Mouse (Mus musculus) liver, postnatal 0 days (tissue): ENCODE data around the gene Ass1. TPM values are rescaled to one million over a fixed set of nuclear protein-coding genes. Genes with fewer than 3 reads are reported as not detected.
A peak's percentile ranks its signal among the peaks of the same experiment; 100 is the strongest.

Experiments
- ATAC-seq: fragments of 200-750 bp; cut with Nextera tagmentation; 2 replicates; pipeline ENCODE4 v1.8.0; 2017; ENCODE audit warnings: mild to moderate bottlenecking, moderate library complexity
- DNase-seq: peaks from one replicate; pipeline ENCODE4 v3.0.0-alpha.2; 2016
- H3K27ac ChIP-seq: fragments of 300-500 bp; sonication (generic); 2 replicates; pipeline ENCODE4 v1.5.1; 2014; ENCODE audit warnings: antibody characterized with exemption, moderate library complexity, mild to moderate bottlenecking, low read depth
- H3K27me3 ChIP-seq: fragments of 300-500 bp; sonication (generic); 2 replicates; pipeline ENCODE4 v1.6.1; 2014; ENCODE audit warnings: low read length, control low read depth, mixed read lengths; ENCODE audit not compliant: insufficient read depth
- H3K36me3 ChIP-seq: fragments of 300-500 bp; sonication (generic); replicated peaks from 2 replicates; pipeline ENCODE4 v1.6.1; 2014; ENCODE audit warnings: mild to moderate bottlenecking, control low read depth, low read length, moderate library complexity, mixed read lengths; ENCODE audit not compliant: insufficient read depth
- H3K4me1 ChIP-seq: fragments of 300-500 bp; sonication (generic); 2 replicates; pipeline ENCODE4 v1.6.1; 2014; ENCODE audit warnings: antibody characterized with exemption, mild to moderate bottlenecking, control low read depth; ENCODE audit not compliant: insufficient read depth
- H3K4me2 ChIP-seq: fragments of 300-500 bp; sonication (generic); 2 replicates; pipeline ENCODE4 v1.6.1; 2014; ENCODE audit warnings: low read depth, mild to moderate bottlenecking, low read length, moderate library complexity, mixed read lengths
- H3K4me3 ChIP-seq: fragments of 300-500 bp; sonication (generic); 2 replicates; pipeline ENCODE4 v1.5.1; 2014; ENCODE audit warnings: low read depth, low read length
- H3K9ac ChIP-seq: fragments of 300-500 bp; sonication (generic); replicated peaks from 2 replicates; pipeline ENCODE4 v1.6.1; 2014; ENCODE audit warnings: mild to moderate bottlenecking, moderate library complexity
- H3K9me3 ChIP-seq: fragments of 300-500 bp; sonication (generic); 2 replicates; pipeline ENCODE4 v1.6.1; 2016; ENCODE audit warnings: mild to moderate bottlenecking, control low read depth, low read length, mixed read lengths
- CTCF ChIP-seq: sonication (generic); IDR thresholded peaks from 2 replicates; pipeline ENCODE4 v1.5.1; 2016; ENCODE audit warnings: antibody characterized with exemption, low read depth
- EP300 ChIP-seq: IDR thresholded peaks from 2 replicates; pipeline ENCODE4 v1.6.1; 2016; ENCODE audit warnings: antibody characterized with exemption, low read depth, mild to moderate bottlenecking
- WGBS: fragments of 180-500 bp; shearing (Covaris S2); extraction: QIAGEN DNeasy Blood & Tissue Kit; methylation state at CpG from one replicate; pipeline ENCODE4 v1.1.7; 2014; ENCODE audit not compliant: insufficient replicate concordance; 5-methylcytosine and 5-hydroxymethylcytosine counted together
- polyA plus RNA-seq: library from polyadenylated mRNA; unstranded; fragments of >200 nt; fragmentation: Nextera tagmentation; extraction: Ambion mirVana; gene quantifications from 2 replicates; pipeline ENCODE4 v1.2.1, GENCODE M21; 2015

The Ass1 gene
- polyA plus RNA-seq, 1 experiment from 2014 or later: 853 TPM

GRCm38 (mm10) chr2:31460025-31460571, 9.9 kb upstream of the Ass1 start:
- H3K9me3 ChIP-seq: no peaks in the 10 kb centered on the region
- no peaks in the 10 kb centered on the region for H3K36me3 ChIP-seq
- peak overlapping the region; percentile 53 for H3K4me3 ChIP-seq
- DNase-seq: peak; percentile 82
- TF ChIP-seq CTCF: peak; percentile 62
- peak; percentile 93 for TF ChIP-seq EP300
- 2% methylated on average over 48 of the region's 48 CpGs for WGBS
- peak overlapping the region; percentile 84 for H3K9ac ChIP-seq
- peaks cover 6% of the 10 kb centered on the region; the same call in 1 of the 2 replicates for H3K27me3 ChIP-seq
- peaks cover 26% of the 10 kb centered on the region for H3K4me1 ChIP-seq
- ATAC-seq: peak; percentile 52
- H3K4me2 ChIP-seq: peak overlapping the region; percentile 75
- peak overlapping the region; percentile 98 for H3K27ac ChIP-seq

- H3K4me3 ChIP-seq: no peak overlapping the region
- H3K4me1 ChIP-seq: peaks cover 23% of the 10 kb centered on the region
- no peak overlapping the region for H3K4me2 ChIP-seq
- WGBS: 56% methylated on average over 7 of the region's 7 CpGs
- no peaks in the 10 kb centered on the region for H3K9me3 ChIP-seq
- H3K9ac ChIP-seq: peak overlapping the region; percentile 30; the same call in 1 of the 2 replicates
- H3K27ac ChIP-seq: peak overlapping the region; percentile 98
- H3K36me3 ChIP-seq: no peaks in the 10 kb centered on the region
- peaks cover 6% of the 10 kb centered on the region; the same call in 1 of the 2 replicates for H3K27me3 ChIP-seq
- no peak for TF ChIP-seq EP300
- no peak for TF ChIP-seq CTCF
- ATAC-seq (no peak), DNase-seq (no peak)
These were observed 9.1 kb upstream of the Ass1 start for GRCm38 (mm10) chr2:31460920-31461319.

- Histone ChIP-seq H3K4me2 (no peak overlapping the region), H3K27me3 (peaks cover 6% of the 10 kb centered on the region; the same call in 1 of the 2 replicates)
- WGBS: 45% methylated on average over 8 of the region's 8 CpGs
These were observed 8.0 kb upstream of the Ass1 start for GRCm38 (mm10) chr2:31462051-31462450.

GRCm38 (mm10) chr2:31463253-31463652, 6.8 kb upstream of the Ass1 start:
- peak overlapping the region; percentile 84 for H3K27ac ChIP-seq
- DNase-seq (no peak), ATAC-seq (no peak)

More at GRCm38 (mm10) chr2:31462051-31462450, 8.0 kb upstream of the Ass1 start:
- Histone ChIP-seq H3K4me1 (peaks cover 23% of the 10 kb centered on the region), H3K9me3 (no peaks in the 10 kb centered on the region), H3K27ac (peak overlapping the region; percentile 98), H3K36me3 (no peaks in the 10 kb centered on the region), H3K9ac (no peak overlapping the region), H3K4me3 (no peak overlapping the region)
- ATAC-seq (no peak), DNase-seq (no peak)
- no peak for TF ChIP-seq EP300
- TF ChIP-seq CTCF: no peak

GRCm38 (mm10) chr2:31463696-31464528, 6.1 kb upstream of the Ass1 start:
- DNase-seq: no peak

More at GRCm38 (mm10) chr2:31463253-31463652, 6.8 kb upstream of the Ass1 start:
- Histone ChIP-seq H3K4me1 (peaks cover 23% of the 10 kb centered on the region), H3K4me2 (no peak overlapping the region), H3K36me3 (no peaks in the 10 kb centered on the region), H3K9me3 (no peaks in the 10 kb centered on the region), H3K4me3 (no peak overlapping the region), H3K27me3 (peaks cover 6% of the 10 kb centered on the region; the same call in 1 of the 2 replicates), H3K9ac (no peak overlapping the region)
- no peak for TF ChIP-seq CTCF
- TF ChIP-seq EP300: peak; percentile 77
- WGBS: 48% methylated on average over 7 of the region's 7 CpGs

DNA sequence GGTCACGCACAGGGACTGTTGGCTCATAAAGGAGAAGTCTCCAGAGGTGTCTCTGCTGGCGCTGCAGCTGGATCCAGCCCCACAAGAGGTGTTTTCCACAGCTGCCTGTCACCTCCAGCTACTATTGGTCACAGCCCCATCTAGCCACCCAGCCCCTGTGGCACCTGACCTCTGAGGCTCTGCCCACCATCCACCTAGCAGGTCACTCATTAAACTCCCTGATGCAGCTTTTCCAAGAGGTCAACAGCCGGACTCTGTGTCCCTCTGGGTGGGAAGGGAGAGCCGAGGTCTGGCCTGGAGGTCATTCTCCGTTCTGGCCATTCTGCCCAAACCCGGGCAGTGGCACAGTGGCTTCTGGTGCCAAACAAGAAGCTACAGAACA, 5.5 kb upstream of the Ass1 start:
- no peak overlapping the region for H3K4me3 ChIP-seq
- peaks cover 29% of the 10 kb centered on the region for H3K4me1 ChIP-seq
- no peaks in the 10 kb centered on the region for H3K36me3 ChIP-seq
- H3K27me3 ChIP-seq: peaks cover 6% of the 10 kb centered on the region; the same call in 1 of the 2 replicates
- no peaks in the 10 kb centered on the region for H3K9me3 ChIP-seq
- DNase-seq: peak; percentile 72
- TF ChIP-seq CTCF: no peak
- TF ChIP-seq EP300: peak; percentile 74
- H3K27ac ChIP-seq: peak overlapping the region; percentile 95
- 0 out of 2 replicates have a peak overlapping the region, but pooled peaks have one; percentile 53 for H3K9ac ChIP-seq
- H3K4me2 ChIP-seq: no peak overlapping the region
- ATAC-seq: peak; percentile 85
- WGBS: 46% methylated on average over 6 of the region's 6 CpGs

More at GRCm38 (mm10) chr2:31463696-31464528, 6.1 kb upstream of the Ass1 start:
- Histone ChIP-seq H3K4me2 (no peak overlapping the region), H3K27ac (peak overlapping the region; percentile 84), H3K9me3 (no peaks in the 10 kb centered on the region), H3K4me1 (peaks cover 23% of the 10 kb centered on the region), H3K27me3 (peaks cover 6% of the 10 kb centered on the region; the same call in 1 of the 2 replicates), H3K4me3 (no peak overlapping the region), H3K36me3 (no peaks in the 10 kb centered on the region), H3K9ac (no peak overlapping the region)
- WGBS: 20% methylated on average over 8 of the region's 8 CpGs
- ATAC-seq: no peak
- no peak for TF ChIP-seq CTCF
- TF ChIP-seq EP300: no peak
